Mouse (Mus musculus) spleen, adult 2 months (tissue): ENCODE results near the gene Tenm4. TPM values are rescaled to one million over a fixed set of nuclear protein-coding genes. Genes with fewer than 3 reads are reported as not detected.

ENCODE experiments used
- DNase-seq, 2 experiments: peaks; one replicate each; pipeline versions ENCODE4 v3.0.0 to v3.0.0-alpha.2; 2012 to 2021; ENCODE audit warnings: low spot score in 2 of 2, low read depth in 1 of 2
- H3K27ac ChIP-seq: fragments of 200-500 bp; 2 replicates; pipeline ENCODE4 v1.5.1; 2012; ENCODE audit warnings: low read length, inconsistent platforms; ENCODE audit not compliant: insufficient read depth
- H3K27me3 ChIP-seq: fragments of 200-500 bp; 2 replicates; pipeline ENCODE4 v1.6.1; 2012; ENCODE audit warnings: mild to moderate bottlenecking, moderate library complexity, low read length, inconsistent platforms; ENCODE audit not compliant: control insufficient read depth, insufficient read depth
- H3K36me3 ChIP-seq: fragments of 200-500 bp; 2 replicates; pipeline ENCODE4 v1.6.1; 2012; ENCODE audit warnings: mild to moderate bottlenecking, low read length, inconsistent platforms; ENCODE audit not compliant: control insufficient read depth, insufficient read depth
- H3K4me1 ChIP-seq: fragments of 200-500 bp; 2 replicates; pipeline ENCODE4 v1.6.1; 2011; ENCODE audit warnings: inconsistent platforms; ENCODE audit not compliant: control insufficient read depth, insufficient read depth, insufficient read length
- H3K4me3 ChIP-seq: fragments of 200-500 bp; 2 replicates; pipeline ENCODE4 v1.5.1; 2011; ENCODE audit warnings: mild to moderate bottlenecking, inconsistent platforms; ENCODE audit not compliant: insufficient read depth, insufficient read length; ENCODE audit errors: extremely low read depth
- CTCF ChIP-seq: fragments of 200-500 bp; IDR thresholded peaks from 2 replicates; pipeline ENCODE4 v1.5.1; 2011; ENCODE audit warnings: mild to moderate bottlenecking, inconsistent platforms; ENCODE audit not compliant: insufficient read depth, insufficient read length, insufficient replicate concordance; ENCODE audit errors: extremely low read depth
- POLR2A ChIP-seq: fragments of 200-500 bp; IDR thresholded peaks from 2 replicates; pipeline ENCODE4 v1.6.1; 2011; ENCODE audit warnings: low read depth, low read length, inconsistent platforms
- WGBS: fragments of 180-500 bp; shearing (Covaris S2); methylation state at CpG from one replicate; pipeline ENCODE4 v1.1.7; 2018; 5-methylcytosine and 5-hydroxymethylcytosine counted together
- polyA plus RNA-seq: library from polyadenylated mRNA; depleted of rRNA; stranded (reverse); fragments of >200 nt; gene quantifications from 2 replicates; pipeline ENCODE4 v1.2.3, GENCODE M21; 2012

Tenm4 gene
- polyA plus RNA-seq, 1 experiment, result 1.2 TPM

DNA sequence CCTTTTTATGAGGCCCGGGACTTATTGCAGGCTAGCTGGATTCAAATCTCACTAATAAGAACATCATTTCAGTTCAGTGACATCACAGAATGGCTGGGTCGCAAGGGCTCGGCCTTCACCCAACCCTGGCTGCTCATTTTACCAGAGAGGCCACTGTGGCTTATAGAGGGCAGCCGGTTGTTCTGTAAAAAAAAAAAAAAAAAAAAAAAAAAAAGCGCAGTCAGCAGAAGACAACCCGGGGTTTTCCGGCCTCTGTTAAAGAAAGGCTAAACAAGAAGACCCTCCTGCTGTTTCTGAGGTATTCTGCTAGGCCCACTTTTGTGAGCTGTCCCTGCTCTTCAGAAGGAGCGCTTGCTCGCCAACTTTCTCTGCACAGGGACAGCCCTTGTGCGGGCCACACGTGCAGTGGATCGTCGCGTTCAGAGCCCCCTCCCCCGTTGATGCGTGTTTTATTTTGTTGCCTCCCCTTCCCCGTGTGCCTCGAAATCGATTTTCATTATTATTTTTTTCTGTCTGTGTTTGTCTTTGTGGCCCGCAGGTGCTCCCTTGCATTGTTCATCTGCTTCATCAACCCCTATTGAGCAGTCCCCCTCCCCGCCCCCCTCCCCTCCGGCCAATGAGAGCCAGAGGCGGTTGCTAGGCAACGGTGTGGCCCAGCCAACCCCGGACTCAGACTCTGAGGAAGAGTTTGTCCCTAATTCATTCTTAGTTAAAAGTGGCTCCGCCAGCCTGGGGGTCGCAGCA is 472.6 kb downstream of the Tenm4 start:
- 11% methylated on average over 27 of the region's 27 CpGs for WGBS
- no peaks in the 10 kb centered on the region for H3K27me3 ChIP-seq
- H3K4me1 ChIP-seq, result no peaks in the 10 kb centered on the region
- TF ChIP-seq POLR2A, result no peak
- TF ChIP-seq CTCF, result no peak
- H3K4me3 ChIP-seq, result no peak overlapping the region
- H3K27ac ChIP-seq, result no peak overlapping the region
- no peaks in the 10 kb centered on the region for H3K36me3 ChIP-seq
- DNase-seq, result no peak

DNA sequence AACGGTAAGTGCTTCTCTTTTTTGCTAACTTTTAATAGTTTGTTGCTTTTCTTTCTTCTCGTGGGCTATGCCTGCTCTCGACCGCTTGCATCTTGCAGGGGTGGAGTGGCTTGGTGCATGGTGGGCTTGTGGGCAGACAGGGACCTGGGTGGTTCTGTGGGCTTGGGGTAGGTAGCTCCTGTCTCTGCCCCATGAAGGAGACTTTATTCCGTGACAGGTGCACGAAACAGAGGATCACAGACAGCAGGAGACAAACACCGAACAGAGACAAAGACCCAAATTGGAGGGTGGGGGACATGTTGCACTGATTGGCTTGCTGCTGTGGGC is 473.1 kb downstream of the Tenm4 start:
- no peaks in the 10 kb centered on the region for H3K36me3 ChIP-seq
- no peak overlapping the region for H3K27ac ChIP-seq
- TF ChIP-seq POLR2A, result no peak
- TF ChIP-seq CTCF, result no peak
- 37% methylated on average over 7 of the region's 7 CpGs for WGBS
- no peaks in the 10 kb centered on the region for H3K4me1 ChIP-seq
- DNase-seq, result no peak
- H3K4me3 ChIP-seq, result no peak overlapping the region
- no peaks in the 10 kb centered on the region for H3K27me3 ChIP-seq

GRCm38 (mm10) chr7:96647657-96648056 is 476.6 kb downstream of the Tenm4 start:
- no peaks in the 10 kb centered on the region for H3K36me3 ChIP-seq
- 50% methylated on average over 4 of the region's 4 CpGs for WGBS
- no peak for DNase-seq
- no peak overlapping the region for H3K4me3 ChIP-seq
- TF ChIP-seq CTCF, result no peak
- no peak for TF ChIP-seq POLR2A
- no peaks in the 10 kb centered on the region for H3K4me1 ChIP-seq
- no peaks in the 10 kb centered on the region for H3K27me3 ChIP-seq
- H3K27ac ChIP-seq, result no peak overlapping the region

DNA sequence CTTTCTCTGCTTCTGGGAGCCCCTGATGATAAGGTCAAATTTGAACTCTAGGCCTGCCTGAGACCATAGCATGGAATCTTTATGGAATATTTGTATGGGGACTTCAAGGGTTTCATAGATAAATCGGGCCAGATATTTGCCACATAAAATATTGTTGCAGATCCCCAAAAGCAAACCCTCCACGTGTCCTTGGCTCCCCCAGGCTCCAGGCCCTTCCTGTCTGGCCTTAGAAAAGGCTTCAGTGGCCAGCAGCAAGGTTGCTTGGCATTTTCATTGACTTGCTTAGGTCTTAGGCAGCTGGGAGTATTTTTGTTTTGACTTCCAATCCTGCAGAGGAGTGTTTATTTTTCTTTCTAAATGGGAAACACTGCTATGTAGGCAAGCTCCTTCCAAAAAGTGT is 477.6 kb downstream of the Tenm4 start:
- Histone ChIP-seq H3K4me1 (no peaks in the 10 kb centered on the region), H3K27ac (no peak overlapping the region), H3K27me3 (no peaks in the 10 kb centered on the region), H3K4me3 (no peak overlapping the region), H3K36me3 (no peaks in the 10 kb centered on the region)
- TF ChIP-seq POLR2A, result no peak
- no peak for TF ChIP-seq CTCF
- 75% methylated on average over 2 of the region's 2 CpGs for WGBS
- DNase-seq, result no peak

DNA sequence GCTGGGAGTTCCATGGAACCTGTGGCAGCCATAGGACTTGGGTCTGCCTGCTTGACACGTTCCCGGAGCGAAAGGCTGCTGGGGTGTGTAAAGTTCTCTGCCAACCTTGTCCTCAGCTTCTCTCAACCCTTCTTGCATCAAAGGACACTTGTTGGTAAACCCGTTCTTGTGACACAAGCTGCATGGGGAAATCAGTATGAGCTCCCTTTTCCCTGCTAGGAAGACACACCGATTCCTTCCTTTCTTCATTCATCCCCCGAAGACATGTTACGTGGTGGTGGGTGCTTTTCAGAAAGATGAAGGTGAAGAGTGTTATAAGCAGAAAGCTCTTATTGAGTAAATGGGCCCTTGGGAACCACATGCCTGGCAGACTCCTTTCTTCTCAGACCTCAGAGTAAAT is 478.1 kb downstream of the Tenm4 start:
- TF ChIP-seq POLR2A, result no peak
- no peak for TF ChIP-seq CTCF
- Histone ChIP-seq H3K36me3 (no peaks in the 10 kb centered on the region), H3K4me3 (no peak overlapping the region), H3K27ac (no peak overlapping the region), H3K27me3 (no peaks in the 10 kb centered on the region), H3K4me1 (no peaks in the 10 kb centered on the region)
- WGBS, result 91% methylated on average over 7 of the region's 7 CpGs
- no peak for DNase-seq

GRCm38 (mm10) chr7:96650435-96650834 is 479.4 kb downstream of the Tenm4 start:
- Histone ChIP-seq H3K27ac (no peak overlapping the region), H3K36me3 (no peaks in the 10 kb centered on the region), H3K4me1 (no peaks in the 10 kb centered on the region), H3K4me3 (no peak overlapping the region), H3K27me3 (no peaks in the 10 kb centered on the region)
- no peak for TF ChIP-seq POLR2A
- TF ChIP-seq CTCF, result no peak
- 82% methylated on average over 2 of the region's 2 CpGs for WGBS
- DNase-seq, result no peak

DNA sequence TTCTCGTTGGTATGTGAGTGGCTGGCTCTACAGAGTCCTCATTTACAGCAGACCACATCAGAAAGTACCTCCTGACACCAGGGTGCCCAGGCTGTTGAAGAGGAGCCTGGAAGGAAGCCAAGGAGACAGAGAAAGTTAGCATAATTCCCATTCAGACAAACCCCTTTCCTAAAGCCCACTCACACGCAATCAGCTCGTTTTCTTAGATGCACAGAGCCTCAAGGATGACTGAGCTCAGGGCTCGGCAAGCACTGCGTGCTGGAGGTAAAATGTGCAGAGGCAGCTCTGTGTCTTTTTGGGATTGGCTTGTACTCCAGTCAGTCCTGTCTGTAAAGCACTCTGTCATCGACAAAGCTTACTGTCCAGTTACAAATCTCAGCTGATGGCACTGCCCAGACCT is 480.0 kb downstream of the Tenm4 start:
- TF ChIP-seq CTCF (no peak), POLR2A (no peak)
- Histone ChIP-seq H3K27me3 (no peaks in the 10 kb centered on the region), H3K4me3 (no peak overlapping the region), H3K27ac (no peak overlapping the region), H3K36me3 (no peaks in the 10 kb centered on the region), H3K4me1 (no peaks in the 10 kb centered on the region)
- DNase-seq, result no peak
- WGBS, result 87% methylated on average over 6 of the region's 6 CpGs
